Mouse (Mus musculus): ENCODE data around the gene Olfr980.
"Not testable (repeated sequence)": the region's sequence is repeated elsewhere in the genome, so short reads cannot be mapped to it uniquely, and the experiment has no call there.

The Olfr980 gene

GRCm38 (mm10) chr9:40009482-40009881 is at the start of gene Olfr980:
Gene Olfr980 (minus strand): TSS chr9:40009582.
- in situ Hi-C loops (cut with MboI; ENCODE audit: low pct_unique_long_range_greater_than_20kb in 1 of 2, low sequenced_read_pairs in 2 of 2, unreplicated experiment in 1 of 2), result no loop called here

DNA sequence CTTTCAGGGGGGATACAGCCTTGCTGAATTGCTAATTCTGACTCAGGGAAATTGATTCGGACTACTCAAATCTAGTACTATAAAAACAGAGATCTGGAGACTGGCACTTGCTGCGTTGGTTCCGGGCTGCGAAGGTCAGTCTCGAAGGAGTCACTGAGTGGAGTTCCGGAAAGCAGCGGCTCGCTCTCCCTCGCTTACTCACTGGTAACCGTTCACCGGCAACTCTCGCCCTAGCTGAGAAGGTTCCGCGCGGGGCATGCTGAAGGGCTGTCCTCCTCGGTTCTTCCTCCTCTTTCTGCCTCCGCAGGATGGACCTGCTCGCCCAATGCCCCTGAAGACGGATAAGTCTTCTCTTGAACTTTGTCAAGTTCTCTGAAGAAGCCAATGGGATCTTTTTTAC is 40.8 kb upstream of the Olfr980 start:
- in situ Hi-C loops (cut with MboI; ENCODE audit: low pct_unique_long_range_greater_than_20kb in 1 of 2, low sequenced_read_pairs in 2 of 2, unreplicated experiment in 1 of 2), result no loop called here

GRCm38 (mm10) chr9:40021164-40021563 is 11.8 kb upstream of the Olfr980 start, which contains the start of gene Olfr981:
Gene Olfr981 (plus strand): TSS chr9:40021464.
- in situ Hi-C loops (cut with MboI; ENCODE audit: low pct_unique_long_range_greater_than_20kb in 1 of 2, low sequenced_read_pairs in 2 of 2, unreplicated experiment in 1 of 2), result no loop called here

DNA sequence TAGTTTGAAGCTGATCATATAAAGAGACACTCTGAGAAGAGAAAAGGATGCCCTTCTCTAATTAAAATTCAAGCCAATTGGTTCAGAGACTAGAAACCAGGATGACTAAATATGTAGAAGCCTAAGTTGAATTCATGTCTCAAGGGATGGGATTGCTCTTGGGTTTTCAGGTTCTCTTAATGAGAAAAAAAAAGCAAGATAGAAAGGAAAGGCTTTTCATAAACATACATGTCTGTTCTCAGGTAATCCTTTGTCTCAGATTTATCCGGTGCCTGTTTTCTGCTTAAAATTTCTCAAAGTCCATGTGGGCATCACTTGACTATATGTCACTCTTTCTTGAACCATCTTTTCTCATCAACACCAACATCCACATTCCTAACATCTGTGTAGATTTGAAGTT is 6.0 kb downstream of the Olfr980 start, which contains the start of gene Olfr979:
Olfr979 (minus strand) TSS at position 101 of the 400 bp plus-strand sequence.
- in situ Hi-C loops (cut with MboI; ENCODE audit: low pct_unique_long_range_greater_than_20kb in 1 of 2, low sequenced_read_pairs in 2 of 2, unreplicated experiment in 1 of 2), result no loop called here

DNA sequence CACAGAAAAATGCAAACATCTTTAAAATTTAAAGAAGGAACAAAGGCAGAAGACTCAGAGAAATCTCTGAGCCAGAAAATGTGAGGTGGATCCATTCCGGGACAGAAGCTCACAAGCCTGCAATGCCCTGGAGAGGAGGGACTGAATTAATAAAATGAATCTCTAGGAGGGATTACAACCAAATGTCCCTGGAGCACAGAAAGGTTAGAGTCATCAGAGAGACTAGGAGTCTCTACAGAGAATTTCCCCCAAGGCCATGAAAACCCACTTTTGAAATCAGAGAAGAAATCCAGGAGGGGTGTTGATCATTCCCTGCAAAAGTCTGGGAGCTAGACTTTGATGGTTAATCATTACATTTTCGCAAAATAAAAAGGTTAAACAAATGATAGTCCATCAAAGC is 17.6 kb downstream of the Olfr980 start, which contains the start of gene Olfr978:
Olfr978 (plus strand) TSS at position 301 of the 400 bp plus-strand sequence.
- in situ Hi-C loops (cut with MboI; ENCODE audit: low pct_unique_long_range_greater_than_20kb in 1 of 2, low sequenced_read_pairs in 2 of 2, unreplicated experiment in 1 of 2), result no loop called here

- in situ Hi-C loops (cut with MboI; ENCODE audit: low pct_unique_long_range_greater_than_20kb in 1 of 2, low sequenced_read_pairs in 2 of 2, unreplicated experiment in 1 of 2), result not testable (repeated sequence)
These were observed 32.7 kb downstream of the Olfr980 start for GRCm38 (mm10) chr9:39976581-39977145.

DNA sequence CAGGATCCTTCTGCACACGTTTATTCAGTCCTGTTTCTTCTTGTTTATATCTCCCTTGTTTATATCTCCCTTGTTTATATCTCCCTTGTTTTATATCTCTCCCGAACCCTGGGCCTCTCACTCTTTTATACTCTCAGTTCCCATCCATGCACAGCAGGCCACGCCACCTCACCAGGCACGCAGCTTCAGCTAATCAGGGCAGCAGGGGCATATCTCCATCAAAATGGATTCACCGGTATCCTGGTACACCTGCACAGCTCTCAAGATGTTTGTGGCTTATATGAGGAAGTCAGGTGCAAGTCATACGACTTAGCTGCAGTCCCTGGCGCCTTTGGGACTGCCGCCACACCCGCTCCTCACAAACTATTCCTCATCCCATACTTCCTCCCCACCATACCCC is 48.3 kb downstream of the Olfr980 start, which contains the start of gene Olfr976:
Olfr976 (minus strand) TSS at position 101 of the 400 bp plus-strand sequence.
- in situ Hi-C loops (cut with MboI; ENCODE audit: low pct_unique_long_range_greater_than_20kb in 1 of 2, low sequenced_read_pairs in 2 of 2, unreplicated experiment in 1 of 2), result not testable (repeated sequence)
